Mouse (Mus musculus): ENCODE results near the gene Qser1.

Qser1 gene

DNA sequence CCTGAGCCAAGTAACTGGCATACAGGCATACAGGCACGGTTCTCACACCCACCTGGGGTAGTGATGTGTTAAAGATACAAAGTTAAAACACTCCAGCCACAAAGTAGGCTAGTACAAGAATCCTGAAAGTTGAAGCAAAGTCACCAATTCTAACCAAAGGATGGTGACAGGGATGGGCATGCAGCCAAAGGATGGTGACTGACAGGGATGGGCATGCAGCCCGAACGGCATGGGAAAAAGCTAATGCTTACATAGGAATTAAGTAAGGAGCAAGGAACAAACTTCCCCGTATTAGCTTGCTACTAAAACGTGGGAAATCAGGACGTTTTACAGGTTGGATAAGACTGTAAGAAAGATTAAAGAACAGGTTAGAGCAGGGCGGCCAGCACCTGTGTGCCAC, 80.3 kb downstream of the Qser1 start:
- no peak for DNase-seq (ENCODE audit: low spot score in 2 of 2)

DNA sequence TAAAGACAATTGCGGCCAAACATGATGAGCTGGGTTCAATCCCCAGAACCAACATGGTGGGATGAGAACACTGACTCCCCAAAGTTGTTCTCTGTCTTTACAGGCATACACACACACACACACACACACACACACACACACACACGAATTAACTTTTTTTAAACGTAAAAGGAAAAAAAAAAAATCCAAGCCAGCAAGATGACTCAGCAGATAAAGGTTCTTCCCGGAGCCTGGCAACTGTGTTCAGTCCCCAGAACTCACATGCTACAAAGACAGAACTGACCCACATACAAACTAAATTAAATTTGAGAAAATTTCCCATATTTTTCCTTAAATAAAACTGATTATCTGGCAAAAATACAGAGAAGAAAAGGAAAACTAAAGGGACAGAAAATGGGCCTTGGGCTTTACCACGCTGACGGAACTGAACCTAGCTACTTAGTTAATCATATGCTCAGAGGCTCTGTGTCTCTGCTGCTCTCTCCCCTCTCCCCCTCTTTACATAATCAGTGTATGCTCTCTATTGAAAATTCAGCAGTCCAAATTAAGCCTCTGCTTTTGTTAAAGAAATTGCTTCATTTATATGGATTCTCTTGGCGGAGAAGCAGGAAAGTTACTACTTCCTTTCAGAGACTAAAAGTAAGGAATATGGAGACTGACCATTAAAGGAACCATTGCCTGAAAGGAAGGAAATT, 83.9 kb downstream of the Qser1 start:
- DNase-seq (ENCODE audit: low spot score in 2 of 2): no peak

DNA sequence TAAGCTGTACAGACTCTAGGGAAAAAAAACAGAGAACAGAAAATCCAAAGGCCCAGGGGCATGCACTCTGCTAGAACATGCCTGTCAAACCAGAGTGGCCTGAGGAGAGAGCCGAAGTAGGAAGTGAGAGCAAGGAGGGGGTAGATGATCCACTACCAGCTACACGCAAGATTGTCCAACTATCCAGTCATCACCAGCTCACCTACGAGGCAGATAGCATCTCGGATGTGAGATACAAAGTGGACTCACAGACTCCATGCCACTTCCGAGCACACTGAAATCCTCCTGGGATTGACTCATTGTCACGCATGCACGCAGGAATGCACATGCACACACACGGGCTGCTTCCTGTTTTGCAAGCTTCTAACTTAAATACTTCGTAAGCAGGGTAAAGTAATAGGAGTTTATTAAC, 84.5 kb downstream of the Qser1 start:
- no peak for DNase-seq (ENCODE audit: low spot score in 2 of 2)

DNA sequence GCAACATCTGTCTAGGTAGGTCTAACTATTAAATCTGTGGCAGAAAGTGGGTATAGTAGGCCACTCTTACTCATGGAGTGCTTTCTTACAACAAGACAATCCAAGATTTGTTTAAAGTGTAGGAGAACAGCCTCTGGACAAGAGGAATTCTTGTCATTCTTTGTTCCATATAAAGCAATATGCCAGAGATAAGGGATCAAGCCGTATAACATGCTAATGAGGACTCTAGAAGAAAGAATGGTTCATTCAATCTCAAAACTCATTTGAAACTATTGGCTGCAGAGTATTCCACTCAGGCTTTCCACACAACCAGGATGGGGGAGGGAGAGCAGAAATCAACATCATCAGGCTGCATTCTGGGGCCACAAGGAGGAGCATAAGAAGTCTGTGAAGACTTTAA, 89.2 kb downstream of the Qser1 start:
- DNase-seq (ENCODE audit: low spot score in 2 of 2): no peak

DNA sequence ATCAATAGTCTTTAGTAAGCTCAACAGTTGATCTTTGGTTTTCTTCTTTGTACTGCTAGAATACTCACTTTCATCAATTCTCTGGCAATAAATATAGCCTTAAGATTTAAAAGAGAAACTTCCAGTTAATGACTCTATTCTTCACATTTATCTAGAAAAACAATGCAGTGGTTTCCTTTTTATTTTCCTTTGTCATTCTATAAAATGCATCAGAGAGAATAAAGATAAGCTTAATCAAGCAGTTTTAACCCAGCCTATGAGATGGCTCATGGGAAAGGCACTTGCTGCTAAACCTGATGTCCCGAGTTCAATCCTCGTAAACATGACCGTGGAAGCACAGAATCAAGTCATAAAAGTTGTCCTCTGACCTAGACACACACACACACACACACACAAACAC, 94.5 kb downstream of the Qser1 start:
- no peak for DNase-seq (ENCODE audit: low spot score in 2 of 2)

DNA sequence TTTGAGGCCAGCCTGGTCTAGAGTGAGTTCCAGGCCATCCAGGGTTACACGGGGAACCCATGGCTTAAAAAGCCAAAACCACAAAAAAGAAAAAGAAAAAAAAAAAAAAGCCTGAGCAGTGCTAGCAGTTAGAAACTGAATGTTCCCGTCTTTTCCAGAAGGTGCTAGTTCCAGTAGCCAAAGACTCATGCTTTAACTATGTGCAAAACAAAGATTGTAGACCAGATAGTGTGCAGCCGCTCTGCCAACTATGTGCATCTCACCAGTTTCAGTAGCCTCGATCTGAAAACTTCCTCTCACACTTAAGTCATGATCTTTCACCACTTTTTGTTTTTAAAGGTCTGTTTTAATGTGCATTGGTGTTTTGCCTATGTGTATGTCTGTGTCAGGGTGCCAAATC, 98.7 kb downstream of the Qser1 start:
- no peak for DNase-seq (ENCODE audit: low spot score in 2 of 2)

DNA sequence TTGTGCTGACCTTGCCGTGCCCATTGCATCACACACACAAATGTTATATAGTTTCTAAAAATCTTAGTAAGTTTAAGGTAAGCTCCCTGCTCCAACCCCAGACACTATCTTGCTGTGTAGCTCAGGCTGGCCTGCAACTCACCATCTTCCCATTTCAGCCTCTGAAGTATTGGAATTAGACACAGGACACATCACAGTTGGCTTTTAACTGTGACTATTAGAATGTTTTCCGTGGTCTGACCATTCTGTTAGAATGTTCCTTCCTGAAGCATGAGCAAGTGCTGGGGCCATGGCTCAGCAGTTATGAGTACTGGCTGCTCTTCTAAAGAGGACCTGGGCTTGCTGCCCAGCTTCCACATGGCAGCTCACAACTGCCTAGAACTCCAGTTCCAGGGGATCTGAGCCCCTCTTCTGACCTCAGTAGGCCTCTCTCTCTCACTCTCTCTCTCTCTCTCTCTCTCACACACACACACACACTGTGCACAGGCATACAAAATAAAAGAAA, 99.3 kb downstream of the Qser1 start:
- DNase-seq (ENCODE audit: low spot score in 2 of 2): no peak

DNA sequence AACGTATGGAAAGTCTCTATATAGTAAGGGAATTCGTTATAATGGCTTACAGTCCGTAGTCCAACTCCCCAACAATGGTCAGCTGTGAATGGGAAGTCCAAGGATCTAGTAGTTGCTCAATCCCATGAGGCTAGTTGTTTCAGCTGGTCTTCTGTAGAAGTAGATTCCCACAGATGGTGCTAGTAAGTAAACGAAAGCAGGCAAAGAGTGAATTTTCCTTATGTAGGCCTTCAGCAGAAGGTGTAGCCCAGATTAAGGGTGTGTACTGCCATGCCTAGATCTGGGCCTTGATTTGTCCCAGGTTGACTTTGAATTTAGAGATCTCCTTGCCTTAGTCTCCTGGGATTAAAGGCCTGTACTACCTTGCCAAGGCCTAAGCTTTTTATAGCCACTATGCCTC, 100.3 kb downstream of the Qser1 start, which contains the start of gene Pin1rt1:
Pin1rt1 (minus strand) TSS at position 101 of the 400 bp plus-strand sequence.
- no peak for DNase-seq (ENCODE audit: low spot score in 2 of 2)

DNA sequence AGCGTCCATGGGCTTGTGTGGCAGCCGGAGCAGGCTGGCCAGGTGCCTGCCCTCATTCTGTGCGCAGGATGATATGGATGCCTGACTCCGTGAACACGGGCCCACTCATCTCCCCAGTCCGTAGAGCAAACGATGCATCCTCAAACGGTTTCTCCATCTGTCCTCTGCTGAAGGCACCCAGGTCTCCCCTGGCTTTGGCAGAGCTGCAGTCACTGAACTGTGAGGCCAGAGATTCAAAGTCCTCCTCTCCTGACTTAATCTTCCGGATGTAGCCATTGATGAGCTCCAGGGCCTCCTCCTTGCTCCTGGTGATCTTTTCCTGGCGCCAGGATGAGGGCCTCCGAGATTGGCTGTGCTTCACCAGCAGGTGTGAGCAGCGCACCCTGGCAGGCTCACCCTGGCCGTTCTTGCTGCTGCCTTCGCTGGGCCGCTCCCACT, 102.3 kb downstream of the Qser1 start:
- DNase-seq (ENCODE audit: low spot score in 2 of 2): peak in 1 of 2 experiments; percentile 17

DNA sequence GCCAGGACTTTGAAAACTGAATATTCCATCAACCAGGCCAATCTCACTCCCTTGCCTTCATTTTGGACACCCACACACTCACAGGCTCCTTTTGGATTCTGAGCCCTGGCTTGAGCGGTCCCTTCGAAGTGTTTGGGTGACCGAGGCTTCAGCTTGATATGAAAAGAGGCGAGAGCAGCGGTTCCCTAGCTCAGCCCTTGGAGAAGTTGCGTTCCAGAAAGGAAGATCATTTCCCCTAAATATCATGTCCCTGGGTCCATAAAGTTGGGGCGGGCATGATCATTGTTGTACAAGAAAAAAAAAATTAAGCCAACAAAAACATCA, 104.1 kb downstream of the Qser1 start:
- no peak for DNase-seq (ENCODE audit: low spot score in 2 of 2)

DNA sequence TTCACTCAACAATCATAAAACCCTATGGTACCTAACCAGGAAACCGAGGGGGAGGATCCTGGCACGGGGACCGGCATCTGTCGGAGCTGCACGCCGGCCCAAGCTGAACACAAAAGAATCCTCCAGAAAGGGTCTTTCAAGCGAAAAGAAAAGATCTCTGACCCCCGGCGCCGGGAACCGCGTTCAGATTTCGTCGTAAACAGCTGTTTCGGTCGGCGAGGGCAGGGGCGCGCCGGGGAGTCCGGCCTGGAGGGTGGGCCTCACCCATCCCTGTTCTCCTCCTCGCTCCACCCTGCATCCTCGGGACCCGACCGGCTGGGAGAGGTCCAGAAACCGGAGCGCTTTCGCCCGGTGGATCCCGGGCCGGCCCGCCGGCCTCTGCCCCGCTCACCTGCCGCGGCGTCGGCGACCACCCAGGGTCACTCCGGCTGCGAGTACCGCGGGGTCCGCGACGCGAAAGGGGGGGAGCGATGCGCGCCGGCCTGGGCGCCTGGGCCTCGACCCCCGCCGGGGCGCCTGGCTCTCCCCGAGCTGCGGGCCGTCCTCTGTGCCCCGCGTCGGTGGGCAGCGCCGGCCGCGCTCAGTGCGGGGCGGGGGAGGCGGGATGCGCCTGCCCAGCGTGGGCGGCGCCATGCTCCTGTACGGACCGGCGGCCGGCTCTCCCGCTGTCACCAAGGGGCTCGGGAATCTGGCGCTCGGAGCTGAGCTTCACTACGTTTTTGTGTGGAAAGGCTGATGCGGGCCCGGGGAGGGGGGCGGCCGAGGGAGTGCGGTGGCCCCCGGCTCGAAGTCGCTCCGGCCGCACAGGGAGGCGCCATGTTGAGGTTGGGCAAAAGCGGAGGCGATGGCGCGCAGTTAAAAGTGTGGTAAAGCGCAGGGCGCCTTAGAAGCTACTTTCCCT, 104.7 kb downstream of the Qser1 start, which contains the start of gene Tcp11l1:
Tcp11l1 (minus strand) TSS at position 585 of the 901 bp plus-strand sequence.
- DNase-seq (ENCODE audit: low spot score in 2 of 2): peak; percentile 41 to 69

DNA sequence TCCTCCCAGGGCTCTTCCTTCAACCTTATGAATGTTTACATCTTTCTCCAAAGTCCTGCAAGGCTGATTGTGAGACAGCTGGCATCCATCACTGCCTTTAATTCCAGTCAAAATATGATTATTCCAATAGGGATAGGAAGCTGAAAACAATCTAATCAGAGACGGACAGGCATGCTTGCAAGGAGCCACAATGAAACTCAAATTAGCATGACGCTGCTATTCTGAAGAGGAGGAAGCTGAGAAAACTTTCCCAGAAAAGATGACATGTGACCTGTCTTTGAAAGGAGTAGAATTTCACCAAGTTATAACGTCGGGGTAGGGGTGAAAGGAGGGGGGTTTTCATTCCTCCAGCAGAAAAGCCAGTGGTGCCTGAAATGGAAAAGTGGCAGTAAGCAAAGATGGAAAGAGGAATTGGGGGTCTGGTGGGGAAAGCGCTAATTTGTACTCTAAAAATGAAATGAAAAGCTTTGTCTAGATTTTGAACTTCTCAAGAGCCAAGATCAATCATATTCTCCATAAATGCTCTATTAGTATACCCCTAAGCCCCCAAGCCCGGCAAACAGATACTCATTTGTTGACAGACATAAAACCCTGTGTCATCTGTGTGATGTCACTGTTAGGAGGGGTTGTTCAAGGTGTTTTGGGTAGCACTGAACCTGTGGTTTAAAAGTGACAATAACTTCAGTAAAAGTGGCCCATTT, 105.7 kb downstream of the Qser1 start:
- no peak for DNase-seq (ENCODE audit: low spot score in 2 of 2)

DNA sequence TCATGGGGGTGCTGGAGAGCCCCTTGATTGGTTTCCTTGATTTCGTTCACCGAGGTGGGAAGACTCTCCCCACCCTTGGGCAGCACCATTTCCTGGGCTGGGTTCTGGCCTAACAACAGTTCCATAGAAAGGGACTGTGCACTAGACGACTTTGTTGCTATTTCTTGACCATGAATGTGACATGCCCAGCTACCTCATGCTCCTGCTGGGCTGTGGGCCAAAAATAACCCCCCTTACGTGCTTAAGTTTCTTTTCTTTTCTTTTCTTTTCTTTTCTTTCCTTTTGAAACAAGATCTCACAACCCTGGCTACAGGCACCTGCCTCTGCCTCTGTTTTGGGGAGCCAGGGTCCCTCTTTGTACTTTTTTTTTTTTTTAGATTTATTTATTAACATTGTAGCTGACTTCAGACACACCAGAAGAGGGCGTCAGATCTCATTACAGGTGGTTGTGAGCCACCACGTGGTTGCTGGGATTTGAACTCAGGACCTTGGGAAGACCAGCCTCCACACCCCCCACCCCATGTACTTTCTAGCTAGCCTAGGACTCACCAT, 106.7 kb downstream of the Qser1 start:
- no peak for DNase-seq (ENCODE audit: low spot score in 2 of 2)
